Mouse (Mus musculus): Measurements from ENCODE around the gene Rpl3.

DNA sequence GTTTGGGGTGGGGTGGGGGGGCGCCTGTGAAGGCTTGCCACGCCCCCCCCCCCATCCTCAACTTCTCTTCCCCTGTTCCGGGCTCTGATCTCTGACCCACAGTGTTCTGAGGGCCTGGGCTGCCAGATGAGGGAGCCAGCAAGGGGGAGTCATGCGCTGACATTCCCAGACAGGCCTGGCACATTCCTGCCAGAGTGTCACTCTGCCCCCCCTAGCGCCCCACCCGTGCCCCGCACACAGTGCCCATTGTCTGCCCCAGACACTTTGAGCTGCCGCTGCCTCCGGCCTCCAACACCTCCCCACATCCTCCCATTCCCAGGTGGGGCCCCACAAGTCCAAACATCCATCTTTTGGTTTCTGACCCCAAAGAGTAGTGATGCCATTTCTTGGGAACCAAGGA, 29.3 kb downstream of the Rpl3 start:
- no peak for TF ChIP-seq CTCF (IDR thresholded peaks at IDR 0.05; ENCODE audit: borderline replicate concordance, insufficient read depth, low read depth, low read length)
- TF ChIP-seq POLR2A (IDR thresholded peaks at IDR 0.05; ENCODE audit: borderline replicate concordance, insufficient read depth, low read length): no peak

Measured in cerebellum, adult 2 months (tissue).